Mouse (Mus musculus) limb, embryonic 13.5 days (tissue): ENCODE data around the gene Pdss2. TPM values are rescaled to one million over a fixed set of nuclear protein-coding genes. Genes with fewer than 3 reads are reported as not detected.

Source experiments
- ATAC-seq: fragments of 200-750 bp; cut with Nextera tagmentation; 2 replicates; pipeline ENCODE4 v1.8.0; 2017; ENCODE audit warnings: low read depth, moderate number of reproducible peaks, moderate TSS enrichment; ENCODE audit not compliant: low FRiP score
- H3K27ac ChIP-seq: fragments of 300-500 bp; sonication (generic); 2 replicates; pipeline ENCODE4 v1.5.1; 2015; ENCODE audit warnings: inconsistent platforms, mild to moderate bottlenecking, moderate library complexity
- H3K27me3 ChIP-seq: fragments of 300-500 bp; sonication (generic); 2 replicates; pipeline ENCODE4 v1.6.1; 2015; ENCODE audit warnings: mild to moderate bottlenecking, inconsistent platforms
- H3K36me3 ChIP-seq: fragments of 300-500 bp; sonication (generic); 2 replicates; pipeline ENCODE4 v1.6.1; 2015; ENCODE audit warnings: inconsistent platforms, mild to moderate bottlenecking, moderate library complexity
- H3K4me1 ChIP-seq: fragments of 300-500 bp; sonication (generic); 2 replicates; pipeline ENCODE4 v1.6.1; 2015; ENCODE audit warnings: inconsistent platforms
- H3K4me2 ChIP-seq: fragments of 300-500 bp; sonication (generic); replicated peaks from 2 replicates; pipeline ENCODE4 v1.6.1; 2015; ENCODE audit warnings: inconsistent platforms, mild to moderate bottlenecking, moderate library complexity
- H3K4me3 ChIP-seq: fragments of 300-500 bp; sonication (generic); 2 replicates; pipeline ENCODE4 v1.5.1; 2015; ENCODE audit warnings: moderate library complexity, mild to moderate bottlenecking, inconsistent platforms
- H3K9ac ChIP-seq: fragments of 300-500 bp; sonication (generic); 2 replicates; pipeline ENCODE4 v1.6.1; 2015; ENCODE audit warnings: mild to moderate bottlenecking, inconsistent platforms
- H3K9me3 ChIP-seq: fragments of 300-500 bp; sonication (generic); 2 replicates; pipeline ENCODE4 v1.6.1; 2016; ENCODE audit warnings: inconsistent platforms
- WGBS: fragments of 180-500 bp; shearing (Covaris S2); methylation state at CpG from one replicate; pipeline ENCODE4 v1.1.7; 2015; 5-methylcytosine and 5-hydroxymethylcytosine counted together
- polyA plus RNA-seq: library from polyadenylated mRNA; unstranded; fragments of >200 nt; fragmentation: Nextera tagmentation; extraction: Ambion mirVana; gene quantifications from 2 replicates; pipeline ENCODE4 v1.2.1, GENCODE M21; 2015

Pdss2 gene
- polyA plus RNA-seq, 1 experiment from 2014 or later = 12.7 TPM

DNA sequence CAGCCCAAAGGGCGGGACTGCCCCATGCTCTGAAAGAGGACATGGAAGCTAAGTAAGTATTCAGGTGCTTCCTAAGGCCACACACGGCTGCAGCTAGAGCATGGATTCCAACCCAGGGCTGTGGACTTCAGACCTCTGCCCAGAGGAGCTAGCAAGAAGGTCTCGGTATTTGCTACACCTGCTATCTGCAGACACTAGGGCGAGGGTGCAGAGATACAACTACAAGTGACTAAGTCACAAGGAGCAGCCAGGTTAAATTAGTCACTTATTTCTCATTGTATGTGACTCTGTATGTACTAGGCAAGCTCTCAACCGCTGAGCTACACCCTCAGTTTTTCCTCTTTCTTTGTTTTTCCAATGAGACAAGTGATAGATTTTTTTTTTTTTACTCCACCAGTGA is 241.5 kb downstream of the Pdss2 start:
- H3K9me3 ChIP-seq = peaks cover 2% of the 10 kb centered on the region; the same call in 1 of the 2 replicates
- H3K4me1 ChIP-seq = no peaks in the 10 kb centered on the region
- WGBS = 90% methylated on average over 5 of the region's 5 CpGs

DNA sequence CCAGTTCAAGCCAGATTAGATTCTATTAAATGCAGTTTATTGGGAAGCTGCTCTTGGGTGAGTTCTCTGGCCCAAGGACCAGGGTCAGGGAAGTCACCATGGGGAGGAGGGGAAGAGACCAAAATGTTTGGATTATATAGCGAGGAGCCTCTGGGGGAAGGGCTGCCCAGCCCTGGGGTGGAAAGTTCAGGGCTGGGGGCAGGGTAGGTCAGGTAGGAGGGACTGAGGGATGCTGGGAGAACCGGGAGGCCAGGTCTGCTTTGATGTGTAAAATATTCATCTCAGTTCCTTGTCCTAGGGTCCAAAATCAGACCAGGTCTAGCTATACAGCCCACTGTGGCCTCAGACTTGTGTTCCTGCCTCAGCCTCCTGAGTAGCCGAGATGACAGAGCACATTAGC is 241.9 kb downstream of the Pdss2 start:
- H3K4me1 ChIP-seq = no peaks in the 10 kb centered on the region
- no peaks in the 10 kb centered on the region; the same call in 1 of the 2 replicates for H3K9me3 ChIP-seq
- no peaks in the 10 kb centered on the region for H3K27me3 ChIP-seq
- H3K27ac ChIP-seq = no peak overlapping the region
- 55% methylated on average over 3 of the region's 3 CpGs for WGBS
- no peak for ATAC-seq
- H3K9ac ChIP-seq = no peak overlapping the region
- H3K4me2 ChIP-seq = no peak overlapping the region
- no peak overlapping the region for H3K4me3 ChIP-seq
- no peaks in the 10 kb centered on the region for H3K36me3 ChIP-seq

More for the DNA sequence above, 241.5 kb downstream of the Pdss2 start:
- Histone ChIP-seq H3K4me3 (no peak overlapping the region), H3K27ac (no peak overlapping the region), H3K9ac (no peak overlapping the region), H3K27me3 (no peaks in the 10 kb centered on the region), H3K36me3 (no peaks in the 10 kb centered on the region), H3K4me2 (no peak overlapping the region)
- no peak for ATAC-seq

DNA sequence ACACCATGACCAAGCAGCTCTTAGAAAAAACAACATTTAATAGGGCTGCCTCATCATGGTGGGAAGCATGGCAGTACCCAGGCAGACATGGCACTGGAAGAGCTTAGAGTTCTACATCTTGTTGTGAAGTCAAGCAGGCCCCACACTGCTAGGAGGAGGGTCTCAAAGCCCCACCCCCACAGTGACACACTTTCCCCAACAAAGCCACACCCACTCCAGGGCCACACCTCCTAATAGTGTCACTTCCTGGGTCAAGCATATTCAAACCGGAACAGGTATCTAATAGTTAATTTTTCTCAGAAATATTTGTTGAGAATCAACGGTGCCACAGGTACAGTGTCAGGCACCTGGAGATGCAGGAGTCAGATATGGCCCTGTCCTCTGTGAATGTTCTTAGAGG is 244.9 kb downstream of the Pdss2 start:
- H3K9ac ChIP-seq = no peak overlapping the region
- no peaks in the 10 kb centered on the region for H3K4me1 ChIP-seq
- no peak overlapping the region for H3K27ac ChIP-seq
- WGBS = 86% methylated on average over 2 of the region's 2 CpGs
- H3K27me3 ChIP-seq = no peaks in the 10 kb centered on the region
- no peak overlapping the region for H3K4me3 ChIP-seq
- H3K4me2 ChIP-seq = no peak overlapping the region
- ATAC-seq = no peak
- H3K36me3 ChIP-seq = no peaks in the 10 kb centered on the region
- H3K9me3 ChIP-seq = no peaks in the 10 kb centered on the region; the same call in 1 of the 2 replicates

DNA sequence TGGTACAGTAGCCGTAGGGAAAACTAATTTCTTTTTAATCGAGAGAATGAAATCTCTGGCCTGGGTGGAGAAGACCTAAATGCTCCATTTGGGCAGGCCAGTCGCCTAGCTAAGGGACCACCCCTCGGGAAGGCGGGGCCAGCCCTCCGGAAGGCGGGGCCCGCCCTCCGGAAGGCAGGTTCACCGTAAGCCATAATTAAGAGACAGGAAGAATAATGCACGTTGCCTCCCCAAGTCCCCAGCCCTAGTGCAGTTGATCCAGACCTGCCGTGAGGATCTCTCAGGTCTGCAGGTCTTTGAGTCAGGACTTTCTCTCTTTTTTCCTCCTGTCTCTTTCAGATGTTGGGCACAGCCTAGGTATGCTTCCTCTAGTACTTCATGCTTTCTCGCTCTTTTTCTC is 246.4 kb downstream of the Pdss2 start:
- Histone ChIP-seq H3K9ac (no peak overlapping the region), H3K4me3 (no peak overlapping the region), H3K9me3 (no peaks in the 10 kb centered on the region; the same call in 1 of the 2 replicates), H3K36me3 (no peaks in the 10 kb centered on the region), H3K4me2 (peak overlapping the region; percentile 47), H3K27me3 (no peaks in the 10 kb centered on the region), H3K27ac (no peak overlapping the region), H3K4me1 (no peaks in the 10 kb centered on the region)
- WGBS = 37% methylated on average over 13 of the region's 13 CpGs
- no peak for ATAC-seq

DNA sequence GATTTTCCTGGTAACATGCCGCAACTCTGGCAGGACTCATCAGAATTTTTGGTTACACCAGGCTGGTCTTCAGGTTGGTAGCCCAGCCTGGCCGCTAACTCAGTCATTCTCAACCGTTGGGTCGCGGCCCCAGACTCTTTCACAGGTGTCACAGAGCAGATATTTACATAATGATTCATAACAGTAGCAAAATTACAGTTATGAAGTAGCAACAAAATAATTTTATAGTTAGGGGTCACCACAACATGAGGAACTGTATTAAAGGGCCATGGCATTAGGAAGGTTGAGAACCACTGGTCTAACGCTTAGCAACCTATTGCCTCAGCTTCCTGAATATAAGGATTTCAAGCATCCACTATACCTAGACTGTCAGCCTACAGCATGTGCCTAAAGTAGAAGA is 247.0 kb downstream of the Pdss2 start:
- no peaks in the 10 kb centered on the region for H3K36me3 ChIP-seq
- no peak overlapping the region for H3K4me3 ChIP-seq
- H3K4me1 ChIP-seq = no peaks in the 10 kb centered on the region
- no peaks in the 10 kb centered on the region for H3K27me3 ChIP-seq
- ATAC-seq = no peak
- H3K9me3 ChIP-seq = no peaks in the 10 kb centered on the region; the same call in 1 of the 2 replicates
- no peak overlapping the region for H3K27ac ChIP-seq
- H3K9ac ChIP-seq = no peak overlapping the region
- 93% methylated on average over 6 of the region's 6 CpGs for WGBS
- H3K4me2 ChIP-seq = no peak overlapping the region

DNA sequence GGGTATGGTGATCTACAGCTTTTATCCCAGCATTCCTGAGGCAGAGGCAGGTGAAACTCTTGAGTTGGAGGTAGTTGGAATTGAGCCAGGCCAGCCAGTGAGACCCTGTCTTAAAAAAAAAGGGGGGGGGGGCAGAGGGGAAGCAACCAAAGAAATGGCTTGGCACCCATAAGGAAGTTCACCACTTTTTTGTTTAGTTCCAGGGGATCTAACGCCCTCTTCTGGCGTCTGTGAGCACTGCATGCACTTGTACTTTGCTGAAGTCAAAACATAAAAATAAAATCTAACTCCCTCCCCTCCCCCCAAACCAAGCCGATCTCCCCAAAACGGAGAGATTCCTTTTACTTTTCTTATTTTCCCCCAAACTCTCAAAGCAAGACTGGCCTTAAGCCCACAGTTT is 254.1 kb downstream of the Pdss2 start:
- H3K9me3 ChIP-seq = no peaks in the 10 kb centered on the region
- no peaks in the 10 kb centered on the region for H3K27me3 ChIP-seq
- no peak overlapping the region for H3K4me2 ChIP-seq
- H3K9ac ChIP-seq = no peak overlapping the region
- H3K36me3 ChIP-seq = no peaks in the 10 kb centered on the region
- H3K4me3 ChIP-seq = no peak overlapping the region
- no peak overlapping the region for H3K27ac ChIP-seq
- no peak for ATAC-seq
- WGBS = 50% methylated on average over 4 of the region's 4 CpGs
- H3K4me1 ChIP-seq = peaks cover 13% of the 10 kb centered on the region

DNA sequence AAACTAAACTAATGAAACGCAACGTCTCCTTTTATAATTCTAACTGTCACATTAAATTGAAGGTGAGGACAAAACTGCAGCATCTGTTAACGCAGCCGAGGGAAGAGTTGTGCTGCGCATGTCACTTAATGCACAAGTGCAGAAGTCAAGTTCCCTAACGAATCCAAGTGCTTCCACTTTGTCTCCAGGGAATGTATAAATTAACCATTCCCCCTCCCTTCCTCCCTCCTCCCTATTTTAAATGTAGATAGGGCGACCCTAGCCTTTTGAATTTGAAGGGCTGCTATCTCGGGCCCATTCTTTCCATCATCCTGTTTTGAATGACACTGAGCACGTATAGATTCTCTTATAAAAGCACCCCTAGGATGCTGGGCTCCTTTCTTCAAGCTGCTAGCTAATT is 256.2 kb downstream of the Pdss2 start:
- Histone ChIP-seq H3K36me3 (no peaks in the 10 kb centered on the region), H3K4me2 (peak overlapping the region; percentile 78), H3K4me3 (peak overlapping the region; percentile 63), H3K9me3 (no peaks in the 10 kb centered on the region), H3K9ac (peak overlapping the region; percentile 95), H3K4me1 (peaks cover 34% of the 10 kb centered on the region), H3K27ac (no peak overlapping the region), H3K27me3 (no peaks in the 10 kb centered on the region)
- WGBS = 11% methylated on average over 9 of the region's 9 CpGs
- ATAC-seq = no peak

DNA sequence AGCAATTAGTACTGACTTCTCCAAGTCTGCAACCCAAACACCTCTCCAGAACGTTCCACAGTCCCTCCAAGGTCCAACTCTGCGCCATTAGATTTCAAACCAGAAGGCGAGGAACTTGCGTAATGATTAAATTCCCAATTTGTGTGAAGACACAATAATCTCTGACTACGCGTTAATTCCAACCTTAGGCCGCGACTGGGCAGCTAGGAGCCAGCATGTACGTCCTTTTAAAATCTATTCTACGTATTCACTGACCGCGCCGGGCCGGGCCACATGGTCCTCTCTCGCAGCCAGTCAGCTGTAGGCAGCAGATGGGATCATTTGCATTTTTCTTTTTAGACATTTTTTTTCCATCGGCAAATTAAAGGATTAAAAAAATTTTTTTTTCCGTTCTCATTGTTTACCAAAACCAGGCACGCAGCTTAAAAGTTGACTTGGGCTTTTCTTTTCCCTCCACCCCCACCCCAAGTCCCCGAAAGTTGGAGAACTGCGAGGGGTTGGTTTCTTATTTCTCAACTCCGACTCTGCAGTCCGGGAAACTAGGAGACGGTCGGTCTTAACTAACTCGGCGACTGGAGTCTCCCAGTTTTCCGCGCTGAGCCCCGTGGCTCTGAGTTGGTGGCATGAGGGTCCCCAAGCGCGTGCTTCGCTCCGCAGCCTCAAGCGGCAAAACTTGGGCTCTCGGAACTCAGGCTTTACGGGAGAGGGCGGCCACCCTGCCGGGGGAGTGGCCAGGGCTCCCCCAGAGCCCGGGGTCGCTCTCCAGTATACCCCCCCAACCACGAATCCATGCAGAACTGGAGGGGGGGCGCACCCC is 256.8 kb downstream of the Pdss2 start:
- peak overlapping the region; percentile 95 for H3K9ac ChIP-seq
- H3K4me1 ChIP-seq = peaks cover 40% of the 10 kb centered on the region
- H3K36me3 ChIP-seq = no peaks in the 10 kb centered on the region
- H3K27me3 ChIP-seq = no peaks in the 10 kb centered on the region
- H3K9me3 ChIP-seq = no peaks in the 10 kb centered on the region
- peak overlapping the region; percentile 63 for H3K4me3 ChIP-seq
- peak; percentile 55 for ATAC-seq
- WGBS = under 1% methylated on average over 42 of the region's 42 CpGs
- peak overlapping the region; percentile 78 for H3K4me2 ChIP-seq
- H3K27ac ChIP-seq = peak overlapping the region; percentile 99

DNA sequence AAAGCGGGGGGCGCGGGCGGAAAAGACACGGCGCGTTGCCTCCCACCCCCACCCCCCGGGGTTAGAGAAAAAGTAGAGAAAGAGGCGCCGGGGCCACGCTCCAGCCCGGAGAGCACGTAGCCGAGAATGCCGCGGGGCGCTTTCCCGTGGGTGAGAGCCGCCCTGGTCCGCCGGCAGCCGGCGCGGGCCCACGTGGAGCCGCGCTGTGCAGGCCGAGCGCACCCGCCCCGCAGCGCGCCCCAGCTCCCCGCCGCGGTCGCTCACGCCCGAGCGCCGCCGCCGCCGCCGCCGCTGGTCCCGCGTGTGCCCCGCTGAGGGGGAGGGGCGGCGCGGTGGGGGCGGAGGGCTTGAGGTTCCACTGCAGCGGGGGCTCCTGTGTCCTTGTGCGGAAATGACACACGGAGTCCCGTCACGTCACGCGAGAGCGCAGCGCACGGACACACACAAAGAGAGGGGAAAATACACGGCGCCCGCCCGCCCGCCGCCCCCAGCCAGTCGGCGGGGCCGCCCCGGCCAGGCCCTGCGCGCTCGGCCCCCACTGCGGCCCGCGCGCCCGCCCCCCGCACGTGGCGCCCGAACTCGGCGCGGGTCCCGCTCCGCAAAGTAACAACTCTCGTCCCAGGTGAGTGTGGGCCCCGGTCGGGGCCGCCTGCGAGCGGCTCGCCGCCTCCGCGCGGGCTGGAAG is 257.6 kb downstream of the Pdss2 start, which contains the start of gene Bend3:
Bend3 (plus strand) TSS at position 81 of the 685 bp plus-strand sequence.
- H3K9ac ChIP-seq = peak within 1 kb of the TSS; percentile 95
- no peaks in the 10 kb centered on the region for H3K9me3 ChIP-seq
- peak within 1 kb of the TSS; percentile 78 for H3K4me2 ChIP-seq
- H3K4me1 ChIP-seq = peaks cover 47% of the 10 kb centered on the region
- peak within 1 kb of the TSS; percentile 63 for H3K4me3 ChIP-seq
- WGBS = under 1% methylated on average over 68 of the region's 101 CpGs
- H3K27me3 ChIP-seq = no peaks in the 10 kb centered on the region
- no peaks in the 10 kb centered on the region for H3K36me3 ChIP-seq
- peak; percentile 73 for ATAC-seq
- H3K27ac ChIP-seq = peak within 1 kb of the TSS; percentile 99

DNA sequence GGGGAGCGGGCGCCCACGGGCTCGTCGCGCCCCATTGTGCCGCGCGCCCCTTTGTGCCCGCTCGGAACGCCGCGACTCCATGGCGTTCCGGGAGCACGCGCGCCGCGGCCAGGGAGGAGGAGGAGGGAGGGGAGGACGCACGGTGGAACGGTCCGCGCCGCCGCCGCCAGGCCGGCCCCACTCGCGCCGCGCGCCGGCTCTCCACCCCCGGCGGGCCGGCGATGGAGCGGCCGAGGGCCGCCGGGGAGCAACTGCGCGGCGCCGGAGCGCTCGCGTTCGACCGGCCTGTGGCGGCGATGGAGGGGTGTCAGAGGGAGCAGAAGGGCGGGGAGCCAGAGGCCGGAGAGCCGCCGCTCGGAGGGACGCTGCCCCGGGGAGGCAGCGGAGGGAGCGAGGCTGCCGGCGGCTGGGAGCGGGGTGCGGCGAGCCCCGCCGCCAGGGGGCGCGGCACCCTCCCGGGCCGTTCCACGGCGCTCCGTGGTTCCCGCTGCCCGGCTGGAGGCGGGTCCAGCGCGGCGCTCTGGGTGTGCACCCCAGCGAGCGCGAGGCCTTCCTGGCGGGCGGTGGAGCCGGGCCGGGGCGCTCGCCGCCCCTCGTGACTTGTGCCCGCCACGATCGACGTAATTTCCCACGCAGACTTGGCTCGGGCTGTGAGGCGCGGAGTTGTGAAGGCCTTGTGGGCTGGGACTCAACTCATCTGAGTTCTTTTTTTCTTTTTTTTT is 258.3 kb downstream of the Pdss2 start:
- peak overlapping the region; percentile 78 for H3K4me2 ChIP-seq
- H3K4me3 ChIP-seq = peak overlapping the region; percentile 63
- peaks cover 47% of the 10 kb centered on the region for H3K4me1 ChIP-seq
- peak; percentile 77 for ATAC-seq
- no peaks in the 10 kb centered on the region for H3K36me3 ChIP-seq
- no peaks in the 10 kb centered on the region for H3K9me3 ChIP-seq
- under 1% methylated on average over 88 of the region's 103 CpGs for WGBS
- H3K27me3 ChIP-seq = no peaks in the 10 kb centered on the region
- H3K9ac ChIP-seq = peak overlapping the region; percentile 95
- peak overlapping the region; percentile 99 for H3K27ac ChIP-seq

DNA sequence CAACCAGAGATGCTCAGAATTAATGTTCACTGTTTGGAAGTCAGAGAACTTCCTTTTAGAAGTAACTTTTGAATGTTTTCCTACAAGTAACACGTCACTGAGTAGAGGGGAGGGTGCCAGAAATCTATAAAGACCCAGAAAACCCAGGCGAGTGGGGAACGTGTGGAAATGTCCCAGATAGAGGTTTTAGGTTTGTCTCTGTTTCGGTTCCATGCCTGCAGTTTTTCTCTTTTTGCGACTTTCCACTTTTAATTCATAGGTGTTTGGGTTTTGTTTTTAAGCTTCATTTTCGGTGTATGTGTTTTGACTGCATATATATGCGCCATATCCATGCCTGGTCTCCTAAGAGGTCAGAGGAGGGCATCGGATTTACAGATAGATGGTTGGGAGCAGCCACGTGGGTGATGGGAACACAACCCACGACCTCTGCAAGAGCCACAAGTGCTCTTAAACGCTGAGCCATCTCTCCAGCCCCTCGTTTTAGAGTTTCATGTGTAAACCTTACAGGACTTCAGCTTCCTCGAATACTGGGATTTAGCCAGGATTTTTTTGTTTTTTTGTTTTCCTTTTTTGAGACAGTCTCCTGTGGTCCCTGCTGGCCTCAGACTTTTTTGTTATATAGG is 259.1 kb downstream of the Pdss2 start:
- Histone ChIP-seq H3K9me3 (no peaks in the 10 kb centered on the region), H3K9ac (peak overlapping the region; percentile 95), H3K27me3 (no peaks in the 10 kb centered on the region), H3K4me2 (peak overlapping the region; percentile 78), H3K4me3 (peak overlapping the region; percentile 63), H3K4me1 (peaks cover 47% of the 10 kb centered on the region), H3K36me3 (no peaks in the 10 kb centered on the region), H3K27ac (peak overlapping the region; percentile 99)
- WGBS = 3% methylated on average over 13 of the region's 13 CpGs
- ATAC-seq = no peak
